Mouse (Mus musculus) layer of hippocampus, adult 2 months (tissue): ENCODE measurements around the gene Ammecr1. TPM values are rescaled to one million over a fixed set of nuclear protein-coding genes. Genes with fewer than 3 reads are reported as not detected.

Experiments used
- DNase-seq, 2 experiments: peaks; one replicate each; pipeline ENCODE4 v3.0.0; 2022; ENCODE audit warnings: low spot score in 2 of 2
- H3K27ac ChIP-seq: fragments of 200-600 bp; 2 replicates; pipeline ENCODE4 v1.8.1; 2022
- H3K4me3 ChIP-seq: fragments of 200-600 bp; 2 replicates; pipeline ENCODE4 v1.8.1; 2022; ENCODE audit warnings: mild to moderate bottlenecking
- CTCF ChIP-seq: fragments of 200-600 bp; conservative IDR thresholded peaks from 2 replicates; pipeline ENCODE4 v1.8.1; 2022; ENCODE audit warnings: antibody characterized with exemption, mild to moderate bottlenecking, moderate library complexity
- total RNA-seq, 2 experiments: library from RNA; stranded (reverse); gene quantifications; 2 replicates each; pipeline ENCODE4 v1.2.3; 2021

Gene Ammecr1
- total RNA-seq, 2 experiments from 2014 or later: 1.6 to 1.9 TPM

DNA sequence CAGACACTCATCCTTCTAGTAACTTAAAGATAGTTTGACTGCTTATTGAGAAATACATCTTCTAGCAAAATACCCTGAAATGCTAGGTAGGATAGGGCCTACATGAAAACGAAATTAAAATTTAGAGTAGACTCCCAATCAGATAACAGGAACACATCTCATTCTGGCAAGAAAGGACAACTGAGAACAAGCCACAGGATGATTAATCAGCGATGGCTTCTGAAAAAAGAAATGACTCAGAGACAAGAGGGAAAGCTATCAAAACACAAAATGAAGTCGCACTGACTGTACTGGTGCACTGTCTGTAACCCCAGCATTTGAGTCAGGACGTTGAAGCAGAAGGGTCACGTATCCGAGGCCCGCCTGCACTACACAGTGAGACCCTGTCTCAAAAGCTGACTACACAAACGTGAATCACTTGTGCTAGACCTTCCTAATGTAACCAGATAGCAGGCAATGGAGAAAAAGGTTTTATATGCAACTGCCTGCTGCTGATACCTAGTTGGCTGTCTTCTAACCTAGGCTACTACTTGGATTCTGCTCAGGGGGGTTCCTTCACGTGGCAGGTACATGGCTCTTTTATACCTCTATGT, 68.1 kb downstream of the Ammecr1 start:
- no peak for TF ChIP-seq CTCF
- H3K27ac ChIP-seq: no peak overlapping the region
- no peak overlapping the region for H3K4me3 ChIP-seq
- DNase-seq: no peak

DNA sequence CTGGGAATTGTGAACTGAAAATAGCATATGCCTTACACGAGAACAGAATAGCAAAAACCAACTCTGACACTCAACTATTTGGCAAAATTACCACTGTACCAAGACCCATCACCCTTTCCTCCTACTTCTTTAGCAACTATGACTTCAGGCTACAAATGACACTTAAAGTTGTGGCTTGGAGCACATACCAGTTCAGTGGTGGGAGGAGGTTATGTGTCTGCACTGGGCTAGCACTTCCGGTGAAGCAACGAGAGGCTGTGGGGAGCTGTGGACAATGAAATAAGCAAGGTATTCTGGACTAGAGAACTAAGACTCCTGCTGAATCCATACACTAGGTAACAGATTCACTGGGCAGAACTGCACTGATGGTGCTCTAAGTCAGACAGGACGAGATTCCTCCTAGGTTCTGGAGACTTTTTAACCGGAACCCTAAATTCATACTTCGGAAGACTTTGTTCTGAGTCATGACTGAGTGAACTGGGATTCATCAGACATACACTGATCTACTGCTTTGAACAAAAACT, 69.0 kb downstream of the Ammecr1 start:
- Histone ChIP-seq H3K4me3 (no peak overlapping the region), H3K27ac (no peak overlapping the region)
- no peak for DNase-seq
- no peak for TF ChIP-seq CTCF

DNA sequence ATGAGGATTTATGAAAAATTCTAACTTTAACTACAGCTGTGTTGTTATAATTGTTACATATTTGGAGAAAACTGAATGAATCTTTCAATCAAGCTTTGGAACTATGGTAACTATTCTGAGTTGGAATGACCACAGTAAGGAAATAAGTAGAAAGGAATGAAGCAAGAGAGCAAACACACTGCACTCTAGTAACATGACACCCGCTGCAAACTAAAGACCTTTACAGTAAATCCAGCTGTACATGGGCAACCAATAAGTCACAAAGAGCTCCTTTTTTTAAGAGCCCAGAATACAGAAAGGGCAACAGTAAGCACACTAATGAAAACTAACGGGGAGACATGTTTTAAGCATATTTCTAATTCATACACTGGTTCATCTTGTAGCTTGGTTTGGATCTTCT, 71.2 kb downstream of the Ammecr1 start:
- no peak overlapping the region for H3K4me3 ChIP-seq
- no peak for DNase-seq
- no peak overlapping the region for H3K27ac ChIP-seq
- TF ChIP-seq CTCF: no peak

DNA sequence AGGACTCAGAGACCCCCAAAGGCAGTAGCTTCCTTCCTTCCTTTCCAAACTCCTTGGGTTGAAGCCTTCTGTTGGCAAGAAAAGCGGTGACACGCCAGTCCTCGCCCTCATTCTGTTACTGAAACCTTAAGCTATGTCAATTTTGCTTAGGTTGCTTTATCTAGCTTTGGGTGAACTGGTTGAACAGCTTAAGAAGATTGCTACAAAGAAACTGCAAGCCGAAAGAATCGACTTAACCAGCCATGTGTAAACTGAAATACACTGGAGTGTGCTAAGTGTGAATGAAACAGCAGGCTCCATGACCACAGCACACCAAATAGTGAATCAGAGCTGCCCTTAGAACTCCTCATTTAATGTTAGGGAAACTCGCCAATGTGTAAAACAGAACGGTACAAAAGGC, 80.6 kb downstream of the Ammecr1 start:
- TF ChIP-seq CTCF: no peak
- Histone ChIP-seq H3K4me3 (no peak overlapping the region), H3K27ac (no peak overlapping the region)
- DNase-seq: no peak

DNA sequence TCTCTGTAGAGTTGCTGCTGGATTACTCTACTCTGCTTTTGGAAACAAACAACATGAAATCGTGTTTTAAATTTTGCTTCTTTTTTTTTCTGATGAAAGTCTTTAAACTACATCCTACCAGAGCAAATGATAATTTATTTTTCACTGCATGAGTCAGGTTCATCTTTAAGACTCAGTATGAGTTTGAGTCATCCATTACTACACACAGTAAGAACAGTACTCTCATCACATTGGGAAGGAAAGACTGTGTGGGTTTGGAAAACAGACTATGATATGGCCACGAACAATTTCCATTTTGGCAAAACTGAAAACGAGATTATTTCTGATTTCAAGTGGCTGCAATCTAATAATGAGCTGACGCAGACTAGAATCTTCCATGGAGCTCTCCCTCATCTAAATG, 82.9 kb downstream of the Ammecr1 start:
- H3K4me3 ChIP-seq: no peak overlapping the region
- H3K27ac ChIP-seq: no peak overlapping the region
- DNase-seq: no peak
- TF ChIP-seq CTCF: no peak

DNA sequence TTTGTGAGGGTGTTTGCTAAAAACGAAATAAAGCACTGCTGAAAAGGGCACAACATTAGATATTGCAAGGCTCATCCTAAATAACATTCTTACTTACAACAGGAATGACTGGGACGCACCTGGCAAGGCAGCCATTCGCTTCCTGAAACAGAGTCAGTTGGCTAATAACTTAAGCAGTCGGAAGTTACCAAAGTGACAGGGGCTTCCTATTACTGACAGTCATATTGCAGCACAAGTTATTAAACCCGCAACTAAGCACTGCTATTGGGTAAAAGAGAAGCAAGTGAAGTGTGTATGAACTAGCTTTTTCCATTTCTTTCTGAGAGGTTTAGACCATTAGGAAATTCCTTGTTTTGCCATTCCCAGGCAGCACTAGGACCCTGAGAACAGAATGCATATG, 84.3 kb downstream of the Ammecr1 start:
- Histone ChIP-seq H3K27ac (no peak overlapping the region), H3K4me3 (no peak overlapping the region)
- no peak for DNase-seq
- TF ChIP-seq CTCF: no peak

DNA sequence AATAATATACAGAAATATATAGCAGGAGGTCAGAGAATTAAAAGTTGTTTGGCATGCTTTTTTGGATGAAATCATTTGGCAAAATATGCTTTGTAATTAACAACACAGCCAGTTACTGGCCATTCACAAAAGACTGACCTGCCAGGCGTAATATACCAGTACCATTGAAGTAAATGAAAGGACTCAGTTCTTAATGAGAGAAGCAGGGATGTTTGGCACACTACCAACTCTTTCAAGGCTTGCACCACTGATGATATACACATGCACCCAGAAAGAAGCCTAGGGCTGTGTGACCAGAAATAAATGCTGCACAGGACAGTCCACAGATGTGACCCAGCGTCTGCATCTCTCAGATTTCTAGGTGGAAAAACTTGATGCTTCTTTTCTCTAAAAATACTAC, 96.7 kb downstream of the Ammecr1 start:
- no peak overlapping the region for H3K4me3 ChIP-seq
- DNase-seq: no peak
- no peak for TF ChIP-seq CTCF
- H3K27ac ChIP-seq: no peak overlapping the region

DNA sequence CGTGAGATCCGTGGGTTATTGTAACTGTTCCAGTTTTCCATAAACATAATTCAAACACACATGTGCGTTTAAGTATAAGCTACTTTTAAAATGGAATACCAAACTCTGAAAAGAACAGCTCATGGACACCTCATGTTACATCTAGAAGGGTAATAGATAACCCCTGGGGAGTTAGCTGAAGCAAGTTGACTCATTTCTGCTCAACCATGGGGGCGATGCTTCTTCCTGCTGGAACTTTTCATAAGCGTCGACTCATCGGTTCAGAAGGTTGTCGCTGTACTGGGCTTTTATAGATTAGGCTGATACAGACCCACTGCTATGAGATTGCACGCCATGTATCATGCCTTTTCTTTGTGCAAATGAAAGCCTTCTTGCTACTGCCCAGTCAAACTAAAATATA, 118.5 kb downstream of the Ammecr1 start:
- no peak for TF ChIP-seq CTCF
- H3K27ac ChIP-seq: no peak overlapping the region
- DNase-seq: no peak
- no peak overlapping the region for H3K4me3 ChIP-seq

DNA sequence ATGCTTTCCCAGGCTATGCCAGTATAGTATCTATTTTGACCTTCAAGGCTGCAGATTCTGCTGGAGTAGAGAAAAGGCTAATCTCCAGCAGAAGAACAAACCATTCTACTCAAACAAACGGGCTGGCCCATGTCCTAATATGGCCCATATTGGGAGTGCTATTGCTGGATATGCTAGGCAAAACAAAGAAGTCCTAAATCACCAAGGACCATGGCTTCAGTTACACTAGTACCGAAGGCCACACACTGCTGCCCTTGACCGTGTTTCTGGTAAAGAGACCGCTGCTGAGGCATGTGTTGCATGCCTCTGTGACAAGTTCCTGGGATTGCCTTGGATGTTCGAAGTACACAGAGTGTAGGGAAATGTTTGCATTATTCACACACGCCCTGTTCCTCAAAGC, 120.3 kb downstream of the Ammecr1 start:
- no peak overlapping the region for H3K4me3 ChIP-seq
- TF ChIP-seq CTCF: no peak
- no peak for DNase-seq
- H3K27ac ChIP-seq: no peak overlapping the region

DNA sequence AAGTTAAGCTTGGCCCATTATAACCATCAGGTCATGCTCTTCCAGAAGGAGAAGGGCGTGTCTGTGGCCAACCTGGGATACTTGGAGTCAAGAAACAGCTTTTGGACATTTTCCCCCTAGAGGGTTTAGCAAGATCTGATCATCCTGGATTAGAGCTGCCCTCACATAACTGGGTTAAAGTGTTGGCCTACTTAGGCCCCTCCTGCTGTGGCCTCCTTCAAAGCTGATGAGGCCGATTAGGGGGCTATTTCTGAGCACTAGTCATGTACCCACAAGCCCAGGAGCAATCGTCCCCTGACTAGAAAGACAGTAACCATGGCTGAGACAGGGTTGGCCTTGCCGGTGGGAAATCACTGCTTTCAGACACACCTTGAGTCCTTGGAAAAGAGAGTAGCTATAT, 124.6 kb downstream of the Ammecr1 start:
- Histone ChIP-seq H3K27ac (no peak overlapping the region), H3K4me3 (no peak overlapping the region)
- DNase-seq: no peak
- TF ChIP-seq CTCF: no peak

DNA sequence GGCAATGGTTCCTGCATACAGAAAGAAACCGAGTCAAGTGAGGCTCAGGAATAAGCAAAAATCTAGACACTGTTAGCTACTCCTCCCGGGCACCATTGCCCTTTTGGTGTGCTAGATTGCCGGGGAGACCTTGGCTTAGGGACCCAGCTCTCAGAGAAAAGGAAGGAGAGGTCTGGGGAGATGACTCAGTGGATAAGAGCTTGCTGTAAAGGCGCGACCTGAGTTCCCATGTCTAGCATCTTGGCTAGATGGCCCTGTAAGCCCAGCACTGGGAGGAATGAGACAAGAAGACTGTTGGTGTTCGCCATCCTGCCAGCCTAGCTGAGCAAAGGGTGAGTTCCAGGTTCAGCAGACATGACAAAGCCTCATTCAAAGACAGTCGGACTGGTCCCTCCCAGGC, 127.1 kb downstream of the Ammecr1 start:
- DNase-seq: no peak
- no peak for TF ChIP-seq CTCF
- Histone ChIP-seq H3K27ac (no peak overlapping the region), H3K4me3 (no peak overlapping the region)

DNA sequence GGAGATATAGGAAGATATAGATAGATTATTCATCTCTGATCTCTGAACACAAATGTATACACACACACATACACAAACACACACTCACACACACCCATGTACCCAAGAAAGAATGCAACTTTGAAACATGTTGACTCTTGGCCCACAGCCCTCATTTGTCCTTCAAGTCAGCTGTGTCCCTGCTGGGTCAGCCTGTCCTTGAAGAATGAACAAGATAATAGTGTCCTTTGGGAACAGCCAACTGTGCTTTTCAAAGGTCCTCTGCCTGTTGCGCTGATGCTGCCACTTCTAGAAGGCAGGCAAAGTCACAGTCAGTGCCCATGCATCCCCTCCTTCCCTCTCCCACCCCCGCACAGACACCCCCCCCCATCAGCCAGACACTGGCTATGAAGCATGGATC, 127.7 kb downstream of the Ammecr1 start:
- H3K4me3 ChIP-seq: no peak overlapping the region

DNA sequence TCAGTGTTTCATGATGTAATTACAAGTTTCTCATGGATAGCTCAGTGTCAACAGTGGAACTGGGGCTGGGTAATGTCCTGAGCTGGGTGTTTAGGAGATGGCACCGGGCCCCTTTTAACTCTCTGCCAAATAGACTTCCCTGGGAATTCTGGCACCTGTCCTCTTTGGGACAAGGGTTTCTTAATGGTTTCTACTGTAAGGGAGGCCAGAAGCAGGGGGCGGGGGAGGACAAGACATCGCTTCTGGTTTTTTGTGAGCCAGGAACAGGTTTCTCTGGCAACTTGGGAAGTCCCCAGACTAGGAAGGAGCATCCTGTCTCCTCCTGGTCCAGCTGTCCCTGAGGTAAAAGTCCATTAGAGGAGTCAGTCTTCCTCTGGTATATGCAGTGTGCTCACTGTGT, 129.2 kb downstream of the Ammecr1 start:
- DNase-seq: no peak
- no peak for TF ChIP-seq CTCF
- Histone ChIP-seq H3K27ac (no peak overlapping the region), H3K4me3 (no peak overlapping the region)

More for the DNA sequence above, 127.7 kb downstream of the Ammecr1 start:
- TF ChIP-seq CTCF: no peak
- no peak overlapping the region for H3K27ac ChIP-seq
- DNase-seq: no peak

DNA sequence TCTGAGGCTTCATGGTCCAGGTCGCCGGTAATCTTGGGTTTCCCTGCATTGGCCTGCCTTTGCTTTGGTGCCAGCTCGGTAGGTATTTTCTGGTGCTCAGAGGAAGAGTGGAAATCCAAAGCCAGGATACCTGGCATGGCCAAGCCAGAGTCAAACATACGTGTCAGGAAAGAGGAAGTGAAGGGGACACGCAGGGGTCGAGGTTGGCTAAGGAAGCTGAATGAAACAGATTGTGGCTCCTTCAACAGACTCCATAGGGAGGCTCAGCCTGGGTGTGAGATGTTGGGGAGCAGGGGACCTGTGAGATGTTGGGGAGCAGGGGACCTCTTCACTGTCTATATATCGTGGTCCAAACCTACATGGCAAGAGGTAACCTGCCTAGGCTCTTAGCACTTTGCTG, 130.1 kb downstream of the Ammecr1 start:
- Histone ChIP-seq H3K4me3 (no peak overlapping the region), H3K27ac (no peak overlapping the region)
- no peak for TF ChIP-seq CTCF
- DNase-seq: no peak

DNA sequence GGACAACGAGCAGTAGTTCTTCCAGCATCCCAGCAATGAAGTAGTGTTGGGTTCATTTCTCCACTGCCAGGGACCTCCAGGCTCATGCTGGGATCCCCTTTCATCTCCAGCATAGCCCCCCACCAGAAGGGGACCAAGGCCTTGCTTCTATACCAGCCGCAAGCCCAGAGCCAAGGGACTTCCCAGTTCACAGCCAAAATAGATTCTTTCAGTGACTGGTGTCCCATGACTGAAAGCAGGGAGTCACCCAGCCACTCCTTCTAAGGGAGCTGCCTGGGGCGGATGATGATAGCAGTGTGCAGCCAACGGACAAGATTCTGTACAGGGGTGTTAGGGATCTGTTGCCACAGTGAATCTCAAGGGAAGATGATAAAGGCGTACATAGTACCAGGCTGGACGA, 131.7 kb downstream of the Ammecr1 start:
- Histone ChIP-seq H3K4me3 (no peak overlapping the region), H3K27ac (no peak overlapping the region)
- no peak for DNase-seq
- no peak for TF ChIP-seq CTCF
